Mouse (Mus musculus) MN1 (cell line): ENCODE data around the gene Pigc.
A peak's percentile ranks its signal among the peaks of the same experiment; 100 is the strongest.

Experiments used
- DNase-seq: peaks from one replicate; pipeline ENCODE4 v3.0.0-alpha.2; 2016; ENCODE audit warnings: low spot score

Gene Pigc

GRCm38 (mm10) chr1:161968589-161969407 is at the start of gene Pigc:
Gene Pigc, plus strand, starts transcription at chr1:161969186.
- DNase-seq, result peak; percentile 98

GRCm38 (mm10) chr1:161919594-161919993 is 49.4 kb upstream of the Pigc start:
- no peak for DNase-seq

DNA sequence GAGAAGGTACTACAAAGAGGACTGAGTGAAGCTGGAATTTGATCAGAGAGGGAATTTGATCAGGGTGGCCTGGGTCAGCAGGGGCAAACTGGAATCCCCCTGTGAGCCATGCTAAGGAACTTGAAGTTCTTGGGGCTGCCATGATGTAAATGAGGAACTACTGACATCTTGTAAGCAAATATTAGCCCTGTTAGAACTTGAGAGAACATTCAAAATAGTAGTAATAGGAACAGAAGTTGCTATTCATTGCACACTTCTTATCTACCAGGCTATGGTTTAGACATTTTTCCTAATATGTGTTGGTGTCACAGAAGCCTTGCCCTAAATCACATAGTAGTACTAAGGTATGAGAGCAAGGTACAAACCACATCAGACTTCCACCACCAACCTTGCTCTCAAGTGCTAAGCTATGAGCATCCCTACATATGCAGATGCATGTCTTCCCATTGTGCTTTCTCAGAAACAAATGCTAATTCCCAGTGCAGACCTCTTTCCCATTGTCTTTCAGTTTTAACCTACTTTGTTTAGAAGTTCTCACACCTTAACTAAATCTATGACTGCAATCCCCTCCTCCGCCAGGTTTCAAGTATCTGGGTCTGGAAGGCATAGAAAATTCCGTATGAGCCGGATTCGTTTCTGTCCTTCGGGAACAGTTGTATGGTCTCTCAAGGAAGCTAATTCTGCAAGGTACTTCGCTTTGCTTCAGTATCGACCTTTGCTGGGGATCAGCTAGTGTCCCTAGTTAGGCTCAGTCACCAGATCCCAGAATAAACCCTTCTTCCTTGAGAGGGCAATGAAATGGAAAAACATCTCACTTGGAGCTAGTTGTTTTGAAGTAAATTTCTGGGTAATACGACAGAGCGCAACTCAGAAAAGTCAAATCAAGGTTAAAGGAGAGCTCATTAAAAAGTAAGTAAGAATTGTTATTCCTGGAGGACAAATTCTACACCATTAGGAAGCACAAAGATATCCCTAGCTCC is 48.2 kb upstream of the Pigc start:
- no peak for DNase-seq

GRCm38 (mm10) chr1:161921928-161922327 is 47.1 kb upstream of the Pigc start:
- DNase-seq, result peak; percentile 8

DNA sequence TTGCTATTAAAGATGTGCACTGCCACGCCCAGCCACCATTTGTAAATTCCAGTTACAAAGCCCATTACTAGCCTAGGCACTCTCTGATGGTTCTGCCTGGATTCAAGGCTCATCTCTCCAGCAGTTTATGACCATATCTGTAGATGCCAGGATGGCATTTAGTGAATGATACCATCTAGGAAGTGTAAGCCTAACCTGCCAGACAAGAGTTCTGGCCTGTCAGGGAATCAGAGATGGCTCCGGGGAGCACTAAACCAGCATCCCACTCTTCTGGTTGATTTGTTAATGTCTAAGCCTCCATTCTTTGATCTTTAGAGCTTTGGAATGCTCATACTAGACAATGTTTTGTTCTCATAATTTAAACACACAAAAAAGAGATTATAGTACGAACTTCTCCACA is 44.7 kb upstream of the Pigc start:
- DNase-seq, result no peak

DNA sequence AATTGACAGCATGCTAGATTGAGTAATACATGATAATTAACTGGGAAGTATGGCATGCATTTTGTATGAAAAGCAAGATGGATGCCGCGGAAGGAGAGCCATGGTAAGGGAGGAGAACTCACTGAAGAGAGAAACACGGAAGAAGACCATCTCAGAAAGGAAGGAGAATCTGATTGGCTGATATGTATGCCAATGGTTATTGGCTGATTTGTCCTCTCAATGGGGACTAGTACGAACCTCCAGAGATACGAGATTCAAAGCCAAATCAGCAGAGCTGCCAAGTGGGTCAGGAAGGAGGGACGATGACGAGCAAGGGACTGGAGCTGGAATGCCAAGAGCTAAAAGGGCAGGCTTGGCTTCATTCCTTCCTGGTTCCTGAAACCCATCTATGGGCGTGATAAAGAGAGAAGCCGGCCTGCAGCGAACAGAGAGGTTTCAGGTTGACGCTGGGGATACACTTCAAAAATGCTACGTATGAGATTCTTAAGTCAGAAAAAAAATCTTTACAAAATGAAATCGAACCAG is 43.6 kb upstream of the Pigc start:
- no peak for DNase-seq

- no peak for DNase-seq
Measured at GRCm38 (mm10) chr1:161927976-161928375, 41.0 kb upstream of the Pigc start.

DNA sequence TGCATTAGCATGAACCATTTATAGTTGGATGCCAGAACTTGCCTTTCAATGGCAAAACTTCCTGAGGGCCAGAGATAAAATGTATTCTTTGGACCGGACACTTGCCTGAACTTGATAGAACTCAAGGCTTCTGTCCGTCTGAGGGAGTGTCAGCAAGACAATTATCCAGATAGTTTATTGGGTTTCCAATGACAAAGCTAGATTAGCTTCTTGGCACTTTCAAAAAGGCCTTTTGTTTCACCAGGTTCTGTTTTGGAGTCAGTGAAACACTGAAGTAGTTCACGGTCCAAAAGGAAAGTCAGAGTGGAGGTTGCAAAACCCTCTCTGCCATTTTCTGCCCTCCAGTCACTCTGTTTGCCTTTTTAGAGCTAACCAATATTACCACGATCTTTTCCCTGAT is 37.7 kb upstream of the Pigc start:
- no peak for DNase-seq

GRCm38 (mm10) chr1:161931817-161932216 is 37.2 kb upstream of the Pigc start:
- no peak for DNase-seq

GRCm38 (mm10) chr1:161932286-161932685 is 36.7 kb upstream of the Pigc start:
- DNase-seq, result no peak

DNA sequence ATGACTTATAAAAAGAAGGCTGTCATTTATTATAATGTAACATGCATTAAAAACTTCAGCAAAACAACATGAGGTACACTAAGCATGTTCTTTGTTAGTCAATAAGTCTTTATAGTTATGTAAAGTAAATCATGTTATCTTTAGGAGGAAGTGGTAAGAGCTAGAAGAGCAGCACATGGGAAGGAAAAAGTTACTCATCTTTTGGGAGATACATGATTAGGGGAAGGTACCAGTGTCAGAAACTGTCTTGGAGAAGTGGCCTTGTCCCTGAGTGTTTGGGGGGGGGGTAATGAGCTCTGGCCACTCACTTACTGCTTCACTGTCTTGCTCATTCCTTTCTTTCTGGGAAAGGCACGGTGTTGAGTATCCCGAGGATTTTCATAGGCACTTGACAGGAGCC is 26.9 kb upstream of the Pigc start:
- DNase-seq, result no peak

GRCm38 (mm10) chr1:161951009-161951779 is 17.8 kb upstream of the Pigc start:
- no peak for DNase-seq

DNA sequence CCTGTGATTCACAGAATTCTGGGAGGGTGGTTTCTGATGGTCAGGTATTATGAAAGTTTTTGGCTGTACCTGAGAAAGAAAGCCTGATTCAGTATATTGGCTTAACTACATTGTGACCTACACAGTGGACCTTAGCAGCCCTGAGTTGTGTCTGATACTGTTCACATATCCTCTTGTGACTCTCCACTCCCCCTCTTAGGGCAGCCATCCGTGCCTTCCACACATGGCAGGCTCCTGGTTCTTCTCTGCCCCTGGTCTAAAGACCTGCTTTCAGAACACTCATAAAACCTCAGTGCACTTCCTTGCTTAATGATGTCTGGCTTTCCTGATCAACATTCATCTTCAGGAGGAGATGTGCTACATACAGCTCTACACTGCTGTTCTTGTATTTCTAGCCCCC is 16.4 kb upstream of the Pigc start:
- DNase-seq, result no peak

DNA sequence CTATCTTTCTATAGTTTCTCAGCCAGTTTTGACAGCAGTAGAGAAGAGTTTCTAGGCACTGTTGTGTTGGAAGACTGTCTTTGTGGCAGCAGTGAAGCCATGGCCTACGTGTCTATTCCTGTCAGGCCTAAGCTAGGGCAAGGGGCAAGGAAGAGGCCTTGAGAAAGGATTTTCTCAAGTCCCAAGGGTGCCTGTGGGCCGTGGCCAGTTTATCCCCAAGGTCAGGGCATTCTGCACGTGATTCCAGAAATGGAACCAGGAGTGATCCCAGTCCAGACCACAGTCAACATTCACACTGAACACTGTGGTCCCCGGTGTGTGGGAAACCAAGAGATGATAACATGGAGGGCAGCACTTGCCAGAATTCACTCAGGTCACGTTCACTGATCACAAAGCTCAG is 13.1 kb upstream of the Pigc start:
- DNase-seq, result no peak

GRCm38 (mm10) chr1:161957964-161958950 is 10.7 kb upstream of the Pigc start:
- no peak for DNase-seq

DNA sequence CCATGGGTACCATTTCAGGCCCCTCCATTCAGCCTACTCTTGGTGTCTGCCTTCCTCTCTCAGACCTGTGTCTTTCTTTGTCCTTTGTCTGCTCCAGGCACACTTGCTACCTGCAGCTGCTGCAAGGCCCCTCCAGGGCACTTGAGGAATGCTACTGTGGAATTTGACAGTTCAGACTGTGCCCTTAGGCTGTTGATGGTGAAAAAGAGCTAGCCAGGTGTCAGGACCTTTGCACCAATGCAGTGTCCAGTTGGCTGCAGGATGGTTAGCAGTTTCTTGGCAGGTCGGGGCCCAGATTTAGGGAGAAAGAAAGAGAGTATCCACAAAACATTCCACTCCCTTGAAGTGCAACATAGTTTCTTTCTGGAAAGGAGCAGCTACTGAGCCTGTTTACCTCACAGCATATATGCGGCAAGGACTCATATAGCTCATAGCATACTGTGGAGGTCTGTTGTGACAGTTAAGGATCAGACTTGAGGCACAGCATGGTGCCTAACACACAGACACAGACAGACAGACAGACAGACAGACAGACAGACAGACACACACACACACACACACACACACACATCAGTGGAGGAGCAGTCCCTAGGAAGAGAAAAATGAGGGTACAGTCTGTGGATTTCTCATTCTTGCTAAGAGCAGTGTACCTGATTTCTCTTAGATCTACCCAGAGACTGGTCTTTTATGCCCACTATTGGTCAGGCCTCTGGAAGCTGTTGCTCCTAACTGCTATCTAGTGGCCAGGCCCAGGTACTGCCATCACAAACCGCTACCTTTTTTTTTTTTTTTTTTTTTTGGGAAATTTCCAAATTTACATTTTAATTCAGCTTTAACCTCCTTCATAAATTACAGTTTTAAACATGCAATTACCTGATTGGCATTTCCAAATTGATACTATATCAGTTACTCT is 6.3 kb upstream of the Pigc start:
- peak; percentile 55 for DNase-seq

GRCm38 (mm10) chr1:161967936-161968335 is 1.1 kb upstream of the Pigc start:
- peak; percentile 14 for DNase-seq

- DNase-seq, result no peak
Measured at GRCm38 (mm10) chr1:161970874-161971273, 1.9 kb downstream of the Pigc start.

DNA sequence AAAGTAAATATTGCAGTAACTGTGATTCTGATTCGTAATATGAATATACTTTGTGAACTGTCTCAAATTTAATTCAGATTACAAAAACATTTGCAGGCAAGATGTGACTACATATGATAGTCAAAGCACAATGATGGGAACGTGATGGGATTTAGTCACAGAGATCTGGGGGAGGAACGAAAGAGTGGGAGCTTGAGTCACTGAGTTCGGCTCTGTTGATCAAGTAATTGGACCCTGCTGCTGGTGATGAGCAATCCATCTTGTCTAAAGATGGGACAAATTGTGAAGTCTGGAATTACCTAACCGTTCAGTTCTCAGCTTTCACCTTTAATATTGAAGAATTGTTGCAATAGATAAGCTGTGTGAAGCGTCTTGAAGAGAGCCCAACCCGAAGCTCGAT is 3.2 kb downstream of the Pigc start:
- no peak for DNase-seq
